Mouse (Mus musculus) erythroblast, embryonic 14.5 days (primary cell): ENCODE data around the gene Pcdh19.

Experiments
- GATA1 ChIP-seq: IDR thresholded peaks from 2 replicates; pipeline ENCODE4 v1.6.1; 2012; ENCODE audit warnings: low read length, inconsistent platforms, mixed read lengths
- TAL1 ChIP-seq: IDR thresholded peaks from 3 replicates; pipeline ENCODE4 v1.6.1; 2012; ENCODE audit warnings: low read length, inconsistent platforms, mixed read lengths

DNA sequence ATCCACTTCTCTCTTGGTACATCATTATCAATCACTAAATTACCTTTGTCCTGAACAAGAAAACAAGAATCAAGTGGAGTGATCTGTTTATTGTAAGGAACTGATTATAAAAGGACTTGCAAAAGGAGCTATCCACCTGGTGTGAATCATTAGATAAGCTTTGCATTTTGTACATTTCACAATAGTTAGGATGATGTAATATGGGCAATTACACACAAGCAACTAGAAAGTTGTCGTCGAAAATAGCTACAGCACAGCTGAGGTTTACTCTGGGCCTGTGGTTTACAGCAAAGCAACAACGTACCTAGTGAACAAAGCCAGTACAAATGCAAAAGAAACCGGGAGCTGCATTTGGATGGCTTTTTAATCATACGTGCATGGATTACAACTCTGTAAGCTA is 28.7 kb downstream of the Pcdh19 start:
- TF ChIP-seq TAL1 (no peak), GATA1 (no peak)
